Mouse (Mus musculus): Measurements from ENCODE around the gene Fcmr. TPM values are rescaled to one million over a fixed set of nuclear protein-coding genes. Genes with fewer than 3 reads are reported as not detected.

Gene Fcmr
- polyA plus RNA-seq, 1 experiment from 2014 or later: 0.47 TPM

- WGBS: 11% methylated on average over 1 of the region's 1 CpGs
- Histone ChIP-seq H3K27ac (no peak overlapping the region), H3K9me3 (replicated peaks) (no peaks in the 10 kb centered on the region)
Observed at GRCm38 (mm10) chr1:130918323-130918980, 53.0 kb downstream of the Fcmr start.

GRCm38 (mm10) chr1:130926484-130926883, 61.0 kb downstream of the Fcmr start:
- no peak overlapping the region for H3K9ac ChIP-seq
- no peak overlapping the region for H3K4me2 ChIP-seq
- H3K27ac ChIP-seq: no peak overlapping the region
- no peaks in the 10 kb centered on the region for H3K36me3 ChIP-seq
- H3K9me3 ChIP-seq (replicated peaks): no peaks in the 10 kb centered on the region
- H3K27me3 ChIP-seq: no peaks in the 10 kb centered on the region
- H3K4me3 ChIP-seq (replicated peaks): no peak overlapping the region
- no peak for ATAC-seq (replicated peaks; ENCODE audit: low FRiP score)
- H3K4me1 ChIP-seq: no peaks in the 10 kb centered on the region

More at GRCm38 (mm10) chr1:130918323-130918980, 53.0 kb downstream of the Fcmr start:
- no peaks in the 10 kb centered on the region for H3K27me3 ChIP-seq
- H3K9ac ChIP-seq: no peak overlapping the region
- no peaks in the 10 kb centered on the region for H3K36me3 ChIP-seq
- no peak for ATAC-seq (replicated peaks; ENCODE audit: low FRiP score)
- H3K4me1 ChIP-seq: no peaks in the 10 kb centered on the region
- no peak overlapping the region for H3K4me3 ChIP-seq (replicated peaks)
- H3K4me2 ChIP-seq: no peak overlapping the region

Other genes with a start within 250 kb of the Fcmr start
- not detected in 2 replicates for gene Zp3r, start 236.0 kb upstream of the Fcmr start, polyA plus RNA-seq (2015; fragmentation: Nextera tagmentation; extraction: Ambion mirVana)
- 0.64 and 1.5 TPM in 2 replicates for gene C4bp, start 204.0 kb upstream of the Fcmr start, polyA plus RNA-seq (2015; fragmentation: Nextera tagmentation; extraction: Ambion mirVana)
- gene Gm29427, start 149.9 kb upstream of the Fcmr start, polyA plus RNA-seq (2015; fragmentation: Nextera tagmentation; extraction: Ambion mirVana): not detected in 2 replicates
- 11.5 TPM in 2 replicates for gene Yod1, start 148.3 kb upstream of the Fcmr start, polyA plus RNA-seq (2015; fragmentation: Nextera tagmentation; extraction: Ambion mirVana)
- 8.0 and 8.2 TPM in 2 replicates for gene Pfkfb2, start 136.4 kb upstream of the Fcmr start, polyA plus RNA-seq (2015; fragmentation: Nextera tagmentation; extraction: Ambion mirVana)
- 10.7 and 11.6 TPM in 2 replicates for gene AA986860, start 133.7 kb upstream of the Fcmr start, polyA plus RNA-seq (2015; fragmentation: Nextera tagmentation; extraction: Ambion mirVana)
- gene Fcamr, start 64.8 kb upstream of the Fcmr start, polyA plus RNA-seq (2015; fragmentation: Nextera tagmentation; extraction: Ambion mirVana): not detected in 2 replicates
- gene Pigr, start 39.0 kb upstream of the Fcmr start, polyA plus RNA-seq (2015; fragmentation: Nextera tagmentation; extraction: Ambion mirVana): 0.05 TPM in 1 of 2 replicates, not detected in the other
- gene Il24, start 21.8 kb downstream of the Fcmr start, polyA plus RNA-seq (2015; fragmentation: Nextera tagmentation; extraction: Ambion mirVana): 0.13 TPM in 1 of 2 replicates, not detected in the other
- not detected in 2 replicates for gene Il20, start 45.8 kb downstream of the Fcmr start, polyA plus RNA-seq (2015; fragmentation: Nextera tagmentation; extraction: Ambion mirVana)
- 0.18 TPM in 1 of 2 replicates, not detected in the other for gene Il19, start 74.4 kb downstream of the Fcmr start, polyA plus RNA-seq (2015; fragmentation: Nextera tagmentation; extraction: Ambion mirVana)
- gene Il10, start 154.2 kb downstream of the Fcmr start, polyA plus RNA-seq (2015; fragmentation: Nextera tagmentation; extraction: Ambion mirVana): not detected in 2 replicates
- 44.7 and 49.3 TPM in 2 replicates for gene Mapkapk2, start 232.2 kb downstream of the Fcmr start, polyA plus RNA-seq (2015; fragmentation: Nextera tagmentation; extraction: Ambion mirVana)